Mouse (Mus musculus) induced T-regulatory cell, adult 2 months (primary cell): ENCODE data around the gene Gm11758.
"Not testable (repeated sequence)": the region's sequence is repeated elsewhere in the genome, so short reads cannot be mapped to it uniquely, and the experiment has no call there.

Experiments
- DNase-seq: peaks from one replicate; pipeline ENCODE4 v3.0.0-alpha.2; 2012; ENCODE audit warnings: low read depth

Gene Gm11758

DNA sequence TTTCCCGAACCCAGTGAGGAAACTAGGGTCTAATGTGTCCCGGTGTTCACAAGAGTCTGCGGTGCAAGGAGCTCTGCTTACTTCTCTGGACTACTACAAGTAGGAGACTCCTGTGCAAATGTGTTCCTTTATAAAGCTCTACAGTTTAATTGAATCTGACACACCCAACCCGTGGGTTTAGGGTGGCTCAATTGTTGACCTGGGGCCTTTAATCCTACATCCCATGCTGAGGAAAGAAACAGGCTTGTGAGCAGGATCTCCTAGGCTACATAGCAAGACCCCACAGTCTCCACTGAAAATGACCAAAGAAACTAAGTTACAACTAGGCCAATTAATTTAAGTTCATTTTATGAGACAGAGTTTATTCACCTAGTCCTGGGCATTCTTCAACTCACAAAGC is at the start of gene Gm11758:
Gm11758 (minus strand) TSS at position 101 of the 400 bp plus-strand sequence.
- not testable (repeated sequence) for DNase-seq

DNA sequence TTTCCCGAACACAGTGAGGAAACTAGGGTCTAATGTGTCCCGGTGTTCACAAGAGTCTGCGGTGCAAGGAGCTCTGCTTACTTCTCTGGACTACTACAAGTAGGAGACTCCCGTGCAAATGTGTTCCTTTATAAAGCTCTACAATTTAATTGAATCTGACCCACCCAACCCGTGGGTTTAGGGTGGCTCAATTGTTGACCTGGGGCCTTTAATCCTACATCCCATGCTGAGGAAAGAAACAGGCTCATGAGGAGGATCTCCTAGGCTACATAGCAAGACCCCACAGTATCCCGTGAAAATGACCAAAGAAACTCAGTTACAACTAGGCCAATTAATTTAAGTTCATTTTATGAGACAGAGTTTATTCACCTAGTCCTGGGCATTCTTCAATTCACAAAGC is 44.6 kb upstream of the Gm11758 start, which contains the start of gene Gm11756:
Gm11756 (minus strand) TSS at position 101 of the 400 bp plus-strand sequence.
- DNase-seq = not testable (repeated sequence)

DNA sequence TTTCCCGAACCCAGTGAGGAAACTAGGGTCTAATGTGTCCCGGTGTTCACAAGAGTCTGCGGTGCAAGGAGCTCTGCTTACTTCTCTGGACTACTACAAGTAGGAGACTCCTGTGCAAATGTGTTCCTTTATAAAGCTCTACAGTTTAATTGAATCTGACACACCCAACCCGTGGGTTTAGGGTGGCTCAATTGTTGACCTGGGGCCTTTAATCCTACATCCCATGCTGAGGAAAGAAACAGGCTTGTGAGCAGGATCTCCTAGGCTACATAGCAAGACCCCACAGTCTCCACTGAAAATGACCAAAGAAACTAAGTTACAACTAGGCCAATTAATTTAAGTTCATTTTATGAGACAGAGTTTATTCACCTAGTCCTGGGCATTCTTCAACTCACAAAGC is 29.8 kb upstream of the Gm11758 start, which contains the start of gene Gm13871:
Gm13871 (minus strand) TSS at position 101 of the 400 bp plus-strand sequence.
- not testable (repeated sequence) for DNase-seq

DNA sequence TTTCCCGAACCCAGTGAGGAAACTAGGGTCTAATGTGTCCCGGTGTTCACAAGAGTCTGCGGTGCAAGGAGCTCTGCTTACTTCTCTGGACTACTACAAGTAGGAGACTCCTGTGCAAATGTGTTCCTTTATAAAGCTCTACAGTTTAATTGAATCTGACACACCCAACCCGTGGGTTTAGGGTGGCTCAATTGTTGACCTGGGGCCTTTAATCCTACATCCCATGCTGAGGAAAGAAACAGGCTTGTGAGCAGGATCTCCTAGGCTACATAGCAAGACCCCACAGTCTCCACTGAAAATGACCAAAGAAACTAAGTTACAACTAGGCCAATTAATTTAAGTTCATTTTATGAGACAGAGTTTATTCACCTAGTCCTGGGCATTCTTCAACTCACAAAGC is 14.9 kb upstream of the Gm11758 start, which contains the start of gene Gm11757:
Gm11757 (minus strand) TSS at position 101 of the 400 bp plus-strand sequence.
- DNase-seq = not testable (repeated sequence)

DNA sequence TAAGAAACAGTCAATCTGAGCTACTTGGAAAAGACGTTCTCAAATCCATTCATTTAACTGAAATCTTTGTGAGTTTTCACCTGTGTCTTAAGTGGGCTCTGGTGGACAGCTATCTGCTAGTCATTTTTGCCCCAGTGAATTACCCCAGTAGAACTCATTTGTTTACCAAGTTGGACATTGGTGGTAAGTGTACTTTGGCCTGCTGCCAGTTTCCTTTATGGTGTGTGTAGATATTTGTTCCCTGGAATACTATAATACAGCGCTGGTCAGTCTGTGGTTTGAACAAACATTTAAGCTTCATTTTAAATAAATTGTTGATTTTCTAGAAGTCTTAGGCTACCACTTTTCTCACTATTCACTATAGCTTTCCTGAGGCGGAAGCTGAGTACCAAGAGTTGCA is 49.5 kb downstream of the Gm11758 start:
- DNase-seq = no peak
